Mouse (Mus musculus) forebrain, embryonic 10.5 days (tissue): ENCODE results near the gene Aldh3a2. TPM values are rescaled to one million over a fixed set of nuclear protein-coding genes. Genes with fewer than 3 reads are reported as not detected.

ENCODE experiments used
- DNase-seq: peaks from one replicate; pipeline ENCODE4 v3.0.0-alpha.2; 2017; ENCODE audit warnings: low spot score; ENCODE audit errors: extremely low spot score
- H3K27ac ChIP-seq: fragments of 300-500 bp; sonication (generic); 2 replicates; pipeline ENCODE4 v1.5.1; 2016; ENCODE audit warnings: mild to moderate bottlenecking
- H3K27me3 ChIP-seq: fragments of 300-500 bp; sonication (generic); 2 replicates; pipeline ENCODE4 v1.6.1; 2016; ENCODE audit warnings: mild to moderate bottlenecking; ENCODE audit not compliant: poor library complexity, severe bottlenecking
- H3K36me3 ChIP-seq: fragments of 300-500 bp; sonication (generic); replicated peaks from 2 replicates; pipeline ENCODE4 v1.6.1; 2016; ENCODE audit warnings: mild to moderate bottlenecking, moderate library complexity
- H3K4me1 ChIP-seq: fragments of 300-500 bp; sonication (generic); 2 replicates; pipeline ENCODE4 v1.6.1; 2016
- H3K4me3 ChIP-seq: fragments of 300-500 bp; sonication (generic); 2 replicates; pipeline ENCODE4 v1.5.1; 2016; ENCODE audit warnings: mild to moderate bottlenecking, moderate library complexity
- H3K9me3 ChIP-seq: fragments of 300-500 bp; sonication (generic); 2 replicates; pipeline ENCODE4 v1.6.1; 2016; ENCODE audit warnings: mild to moderate bottlenecking, moderate library complexity
- WGBS: fragments of 180-500 bp; shearing (Covaris S2); methylation state at CpG from one replicate; pipeline ENCODE4 v1.1.7; 2016; 5-methylcytosine and 5-hydroxymethylcytosine counted together
- polyA plus RNA-seq: library from polyadenylated mRNA; unstranded; fragments of >200 nt; fragmentation: Nextera tagmentation; extraction: Ambion mirVana; gene quantifications from 2 replicates; pipeline ENCODE4 v1.2.1, GENCODE M21; 2016

The Aldh3a2 gene
- polyA plus RNA-seq, 1 experiment from 2014 or later: 19.4 TPM

- Histone ChIP-seq H3K36me3 (peaks cover 49% of the 10 kb centered on the region), H3K9me3 (no peaks in the 10 kb centered on the region), H3K27me3 (peaks cover 12% of the 10 kb centered on the region), H3K27ac (no peak overlapping the region), H3K4me3 (no peak overlapping the region), H3K4me1 (peaks cover 15% of the 10 kb centered on the region)
- DNase-seq: no peak
- WGBS: 95% methylated on average over 1 of the region's 1 CpGs
Observed at GRCm38 (mm10) chr11:61263841-61264240, 3.4 kb downstream of the Aldh3a2 start.

GRCm38 (mm10) chr11:61262516-61262915, 4.7 kb downstream of the Aldh3a2 start:
- H3K27ac ChIP-seq: no peak overlapping the region
- no peak overlapping the region for H3K4me3 ChIP-seq
- no peak for DNase-seq
- 94% methylated on average over 14 of the region's 14 CpGs for WGBS
- H3K36me3 ChIP-seq: peaks cover 62% of the 10 kb centered on the region
- H3K27me3 ChIP-seq: no peaks in the 10 kb centered on the region
- no peaks in the 10 kb centered on the region for H3K9me3 ChIP-seq
- H3K4me1 ChIP-seq: peaks cover 13% of the 10 kb centered on the region

GRCm38 (mm10) chr11:61259106-61259505, 8.2 kb downstream of the Aldh3a2 start:
- Histone ChIP-seq H3K27ac (no peak overlapping the region), H3K36me3 (peaks cover 88% of the 10 kb centered on the region), H3K4me1 (no peaks in the 10 kb centered on the region), H3K9me3 (no peaks in the 10 kb centered on the region), H3K27me3 (no peaks in the 10 kb centered on the region), H3K4me3 (no peak overlapping the region)
- WGBS: 89% methylated on average over 6 of the region's 6 CpGs
- DNase-seq: no peak

GRCm38 (mm10) chr11:61252807-61253206, 14.5 kb downstream of the Aldh3a2 start:
- Histone ChIP-seq H3K27me3 (no peaks in the 10 kb centered on the region), H3K4me3 (no peak overlapping the region), H3K4me1 (no peaks in the 10 kb centered on the region), H3K36me3 (peaks cover 66% of the 10 kb centered on the region), H3K9me3 (no peaks in the 10 kb centered on the region), H3K27ac (no peak overlapping the region)
- DNase-seq: no peak
- 96% methylated on average over 12 of the region's 12 CpGs for WGBS

GRCm38 (mm10) chr11:61251741-61252140, 15.5 kb downstream of the Aldh3a2 start:
- peaks cover 59% of the 10 kb centered on the region for H3K36me3 ChIP-seq
- H3K27ac ChIP-seq: no peak overlapping the region
- 78% methylated on average over 10 of the region's 10 CpGs for WGBS
- no peaks in the 10 kb centered on the region for H3K9me3 ChIP-seq
- no peaks in the 10 kb centered on the region for H3K4me1 ChIP-seq
- no peak for DNase-seq
- H3K27me3 ChIP-seq: no peaks in the 10 kb centered on the region
- no peak overlapping the region for H3K4me3 ChIP-seq

- Histone ChIP-seq H3K4me3 (no peak overlapping the region), H3K4me1 (no peaks in the 10 kb centered on the region), H3K36me3 (peaks cover 21% of the 10 kb centered on the region), H3K27ac (no peak overlapping the region), H3K9me3 (no peaks in the 10 kb centered on the region), H3K27me3 (no peaks in the 10 kb centered on the region)
- no peak for DNase-seq
- 89% methylated on average over 7 of the region's 7 CpGs for WGBS
Observed at GRCm38 (mm10) chr11:61244406-61244805, 22.9 kb downstream of the Aldh3a2 start.

- no peak overlapping the region for H3K4me3 ChIP-seq
- 92% methylated on average over 3 of the region's 3 CpGs for WGBS
- H3K27ac ChIP-seq: no peak overlapping the region
Observed at GRCm38 (mm10) chr11:61236015-61236414, 31.2 kb downstream of the Aldh3a2 start.

GRCm38 (mm10) chr11:61234174-61234573, 33.1 kb downstream of the Aldh3a2 start:
- Histone ChIP-seq H3K4me3 (no peak overlapping the region), H3K4me1 (peaks cover 15% of the 10 kb centered on the region), H3K27me3 (no peaks in the 10 kb centered on the region), H3K27ac (no peak overlapping the region), H3K36me3 (no peaks in the 10 kb centered on the region), H3K9me3 (no peaks in the 10 kb centered on the region)
- DNase-seq: no peak
- WGBS: 66% methylated on average over 5 of the region's 5 CpGs

More at GRCm38 (mm10) chr11:61236015-61236414, 31.2 kb downstream of the Aldh3a2 start:
- no peaks in the 10 kb centered on the region for H3K36me3 ChIP-seq
- no peaks in the 10 kb centered on the region for H3K27me3 ChIP-seq
- no peak for DNase-seq
- peaks cover 14% of the 10 kb centered on the region for H3K4me1 ChIP-seq
- no peaks in the 10 kb centered on the region for H3K9me3 ChIP-seq

GRCm38 (mm10) chr11:61231329-61231728, 35.9 kb downstream of the Aldh3a2 start:
- peak; percentile 33 for DNase-seq
- Histone ChIP-seq H3K4me3 (no peak overlapping the region), H3K27me3 (no peaks in the 10 kb centered on the region), H3K9me3 (no peaks in the 10 kb centered on the region), H3K27ac (no peak overlapping the region), H3K36me3 (no peaks in the 10 kb centered on the region), H3K4me1 (peaks cover 15% of the 10 kb centered on the region)
- 28% methylated on average over 9 of the region's 9 CpGs for WGBS

GRCm38 (mm10) chr11:61228406-61228805, 38.9 kb downstream of the Aldh3a2 start:
- Histone ChIP-seq H3K4me3 (no peak overlapping the region), H3K36me3 (no peaks in the 10 kb centered on the region), H3K27ac (no peak overlapping the region), H3K9me3 (no peaks in the 10 kb centered on the region), H3K4me1 (peaks cover 9% of the 10 kb centered on the region), H3K27me3 (no peaks in the 10 kb centered on the region)
- WGBS: 73% methylated on average over 3 of the region's 3 CpGs
- no peak for DNase-seq

- H3K9me3 ChIP-seq: no peaks in the 10 kb centered on the region
- H3K36me3 ChIP-seq: no peaks in the 10 kb centered on the region
- no peaks in the 10 kb centered on the region for H3K27me3 ChIP-seq
- DNase-seq: no peak
- peaks cover 9% of the 10 kb centered on the region for H3K4me1 ChIP-seq
- H3K27ac ChIP-seq: no peak overlapping the region
- 89% methylated on average over 8 of the region's 8 CpGs for WGBS
- H3K4me3 ChIP-seq: no peak overlapping the region
Observed at GRCm38 (mm10) chr11:61227816-61228215, 39.4 kb downstream of the Aldh3a2 start.

- no peak overlapping the region for H3K27ac ChIP-seq
- DNase-seq: no peak
- H3K27me3 ChIP-seq: no peaks in the 10 kb centered on the region
- WGBS: 96% methylated on average over 6 of the region's 6 CpGs
- H3K4me3 ChIP-seq: no peak overlapping the region
- no peaks in the 10 kb centered on the region for H3K36me3 ChIP-seq
- H3K9me3 ChIP-seq: no peaks in the 10 kb centered on the region
- peaks cover under 1% of the 10 kb centered on the region; the same call in 1 of the 2 replicates for H3K4me1 ChIP-seq
Observed at GRCm38 (mm10) chr11:61225941-61226412, 41.3 kb downstream of the Aldh3a2 start.

GRCm38 (mm10) chr11:61225511-61225910, 41.8 kb downstream of the Aldh3a2 start:
- Histone ChIP-seq H3K36me3 (no peaks in the 10 kb centered on the region), H3K4me3 (no peak overlapping the region), H3K9me3 (no peaks in the 10 kb centered on the region), H3K27ac (no peak overlapping the region), H3K27me3 (no peaks in the 10 kb centered on the region), H3K4me1 (no peaks in the 10 kb centered on the region)
- no peak for DNase-seq
- 78% methylated on average over 4 of the region's 4 CpGs for WGBS

GRCm38 (mm10) chr11:61224907-61225306, 42.4 kb downstream of the Aldh3a2 start:
- Histone ChIP-seq H3K9me3 (no peaks in the 10 kb centered on the region), H3K27me3 (no peaks in the 10 kb centered on the region), H3K4me3 (no peak overlapping the region), H3K4me1 (no peaks in the 10 kb centered on the region), H3K27ac (no peak overlapping the region), H3K36me3 (no peaks in the 10 kb centered on the region)
- 93% methylated on average over 10 of the region's 10 CpGs for WGBS
- DNase-seq: no peak
